Mouse (Mus musculus) embryonic facial prominence, embryonic 11.5 days (tissue): ENCODE measurements around the gene Frmd4a. TPM values are rescaled to one million over a fixed set of nuclear protein-coding genes. Genes with fewer than 3 reads are reported as not detected.

Experiments
- ATAC-seq: fragments of 200-750 bp; cut with Nextera tagmentation; replicated peaks from 2 replicates; pipeline ENCODE4 v1.8.0; 2017; ENCODE audit warnings: low read depth; ENCODE audit not compliant: insufficient number of reproducible peaks, low FRiP score, low TSS enrichment
- DNase-seq: peaks from one replicate; pipeline ENCODE4 v3.0.0-alpha.2; 2015; ENCODE audit warnings: low spot score
- H3K27ac ChIP-seq: fragments of 300-500 bp; sonication (generic); replicated peaks from 2 replicates; pipeline ENCODE4 v1.5.1; 2014; ENCODE audit warnings: mild to moderate bottlenecking, low read depth, low read length, control low read depth
- H3K27me3 ChIP-seq: fragments of 300-500 bp; sonication (generic); 2 replicates; pipeline ENCODE4 v1.6.1; 2014; ENCODE audit warnings: mild to moderate bottlenecking, low read length, moderate library complexity, mixed read lengths; ENCODE audit not compliant: control insufficient read depth, insufficient read depth
- H3K36me3 ChIP-seq: fragments of 300-500 bp; sonication (generic); replicated peaks from 2 replicates; pipeline ENCODE4 v1.6.1; 2014; ENCODE audit warnings: low read depth, mild to moderate bottlenecking, low read length, moderate library complexity, mixed read lengths; ENCODE audit not compliant: control insufficient read depth, insufficient read depth
- H3K4me1 ChIP-seq: fragments of 300-500 bp; sonication (generic); 2 replicates; pipeline ENCODE4 v1.6.1; 2014; ENCODE audit warnings: low read length, mixed read lengths; ENCODE audit not compliant: control insufficient read depth, insufficient read depth
- H3K4me2 ChIP-seq: fragments of 300-500 bp; sonication (generic); 2 replicates; pipeline ENCODE4 v1.6.1; 2014; ENCODE audit warnings: low read depth, mild to moderate bottlenecking, control low read depth, low read length, moderate library complexity
- H3K4me3 ChIP-seq: fragments of 300-500 bp; sonication (generic); 2 replicates; pipeline ENCODE4 v1.5.1; 2014; ENCODE audit warnings: low read depth, low read length, control low read depth
- H3K9ac ChIP-seq: fragments of 300-500 bp; sonication (generic); replicated peaks from 2 replicates; pipeline ENCODE4 v1.6.1; 2014; ENCODE audit warnings: mild to moderate bottlenecking, control low read depth, low read length
- H3K9me3 ChIP-seq: fragments of 300-500 bp; sonication (generic); replicated peaks from 2 replicates; pipeline ENCODE4 v1.6.1; 2016; ENCODE audit warnings: mild to moderate bottlenecking, low read length, inconsistent platforms, mixed read lengths; ENCODE audit not compliant: control insufficient read depth
- WGBS: fragments of 180-500 bp; shearing (Covaris S2); extraction: QIAGEN DNeasy Blood & Tissue Kit; methylation state at CpG from one replicate; pipeline ENCODE4 v1.1.7; 2014; 5-methylcytosine and 5-hydroxymethylcytosine counted together
- polyA plus RNA-seq: library from polyadenylated mRNA; unstranded; fragments of >200 nt; fragmentation: Nextera tagmentation; extraction: Ambion mirVana; gene quantifications from 2 replicates; pipeline ENCODE4 v1.2.1, GENCODE M21; 2014

The Frmd4a gene
- polyA plus RNA-seq, 1 experiment from 2014 or later: 38.5 TPM

GRCm38 (mm10) chr2:4660677-4661076 lies 643.2 kb downstream of the Frmd4a start:
- Histone ChIP-seq H3K9ac (no peak overlapping the region), H3K9me3 (no peaks in the 10 kb centered on the region), H3K27me3 (no peaks in the 10 kb centered on the region), H3K4me1 (no peaks in the 10 kb centered on the region), H3K4me3 (no peak overlapping the region), H3K27ac (no peak overlapping the region), H3K4me2 (no peak overlapping the region), H3K36me3 (no peaks in the 10 kb centered on the region)
- DNase-seq (no peak), ATAC-seq (no peak)
- 71% methylated on average over 2 of the region's 2 CpGs for WGBS
